Mouse (Mus musculus) megakaryocyte-erythroid progenitor cell, adult 5-6 weeks (primary cell): ENCODE results near the gene Aifm2. TPM values are rescaled to one million over a fixed set of nuclear protein-coding genes. Genes with fewer than 3 reads are reported as not detected.

Experiments
- ATAC-seq: replicated peaks from 2 replicates; pipeline ENCODE4 v1.8.0; 2016; ENCODE audit warnings: mild to moderate bottlenecking, inconsistent platforms; ENCODE audit not compliant: severe bottlenecking, poor library complexity, low FRiP score, low TSS enrichment
- total RNA-seq, 2 experiments: library from RNA; stranded (forward) in 1 of 2; stranded (reverse) in 1 of 2; fragments of 200-1000, 215-1000 nt in 1 of 2; fragments of >200 nt in 1 of 2; fragmentation: Nextera tagmentation in 1 of 2; gene quantifications; 2 replicates each; pipeline ENCODE4 v1.2.3; 2014 to 2017

Aifm2 gene
- total RNA-seq, 2 experiments from 2014 or later = 2.4 to 6.8 TPM

DNA sequence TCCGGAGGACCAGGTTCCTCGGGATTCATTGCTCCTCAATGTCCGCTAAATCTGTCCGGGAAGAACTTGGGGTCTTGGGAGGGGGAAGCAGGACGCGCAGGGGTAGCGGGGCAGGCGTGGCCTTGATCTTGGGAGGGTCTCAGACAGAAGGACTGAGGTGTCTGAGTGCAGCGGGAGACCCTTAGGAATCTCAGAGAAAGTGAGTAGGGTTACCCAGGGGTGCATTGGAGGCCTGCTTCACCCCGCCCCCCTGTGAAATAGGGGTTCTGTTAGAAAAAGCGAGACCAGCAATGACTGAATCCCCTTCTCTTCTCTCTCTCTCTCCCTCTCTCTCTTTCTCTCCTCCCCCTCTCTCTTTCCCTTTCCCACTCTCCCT, 387 bp downstream of the Aifm2 start:
- ATAC-seq = peak; percentile 23; the same call in 1 of the 2 replicates

DNA sequence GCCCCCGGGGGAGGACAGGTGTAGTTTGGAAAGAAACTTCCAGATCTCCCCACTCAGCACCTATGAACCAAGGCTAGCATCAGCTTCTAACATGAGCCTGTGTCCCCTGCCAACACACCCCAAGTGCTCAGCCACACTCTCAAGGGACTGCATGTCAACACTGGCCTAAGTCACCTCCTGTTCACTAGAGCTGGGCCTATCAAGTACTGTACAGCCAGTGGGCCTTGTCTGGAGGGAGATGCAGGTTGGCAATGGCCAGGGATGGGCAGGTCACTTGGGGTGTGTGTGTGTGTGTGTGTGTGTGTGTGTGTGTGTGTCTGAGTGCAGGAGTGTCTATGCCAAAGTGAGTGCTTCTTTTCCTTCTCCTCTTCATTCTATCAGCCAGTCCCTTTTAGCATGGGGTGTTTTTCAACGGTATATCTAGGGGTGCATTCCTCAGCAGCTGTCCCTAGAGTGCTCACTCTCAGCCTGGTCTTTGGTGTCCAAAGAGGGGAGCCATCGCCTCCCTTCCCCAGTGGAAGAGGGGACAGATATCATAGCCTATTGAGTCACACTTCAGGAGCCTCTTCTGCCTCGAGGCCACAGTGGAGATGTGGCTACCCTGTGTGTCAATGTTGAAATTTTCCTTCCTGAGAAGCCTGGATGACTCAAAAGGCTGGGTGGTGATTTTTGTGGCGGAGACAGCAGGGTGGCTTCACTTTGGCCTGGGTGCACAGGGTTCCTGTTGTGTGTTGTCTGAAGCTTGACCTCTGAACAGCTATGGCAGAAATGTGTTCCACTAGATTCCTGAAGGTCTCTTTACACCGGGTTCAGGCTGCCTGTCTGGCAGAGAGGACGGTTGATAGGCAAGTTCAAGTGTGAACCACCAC, 1.2 kb downstream of the Aifm2 start:
- ATAC-seq = no peak

DNA sequence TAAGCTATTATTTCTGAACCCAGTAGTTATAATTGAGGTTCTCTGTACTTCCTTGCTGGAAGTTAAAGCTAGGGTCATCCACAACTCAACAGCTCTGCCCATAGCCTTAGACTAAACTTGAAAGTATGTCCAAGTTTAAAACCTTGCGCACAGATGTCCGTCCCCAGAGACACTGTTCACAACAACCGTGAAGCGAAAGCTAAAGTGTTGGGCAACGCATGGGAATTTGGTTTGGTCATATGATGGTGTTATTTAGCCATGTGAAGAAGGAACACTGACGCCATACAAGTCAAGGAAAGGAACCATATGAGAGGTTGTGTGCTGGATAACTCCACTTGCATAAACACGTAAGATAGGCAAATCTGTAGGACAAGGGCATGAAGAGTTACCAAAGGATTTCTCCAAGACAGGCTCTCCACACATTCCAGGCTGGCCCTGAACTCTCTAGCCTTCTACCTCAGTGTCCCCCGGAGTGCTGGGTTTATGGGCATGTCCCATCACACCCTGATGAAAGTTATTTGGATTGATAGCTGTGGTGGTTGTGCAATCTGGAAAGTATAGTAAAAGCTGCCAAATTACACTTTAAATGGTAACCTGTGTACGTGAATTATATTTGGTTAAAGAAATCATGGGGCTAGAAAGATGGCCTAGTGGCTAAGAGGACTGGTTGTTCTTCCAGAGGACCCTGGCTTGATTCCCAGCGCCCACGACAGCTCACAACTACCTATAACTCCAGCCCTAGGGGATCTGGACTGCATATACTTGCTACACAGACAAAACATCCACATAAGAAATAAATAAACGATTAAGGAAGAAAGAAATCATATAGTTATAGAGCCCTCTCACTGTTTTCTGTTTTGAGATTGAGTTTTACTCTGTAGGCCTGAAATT, 2.6 kb downstream of the Aifm2 start:
- ATAC-seq = no peak

DNA sequence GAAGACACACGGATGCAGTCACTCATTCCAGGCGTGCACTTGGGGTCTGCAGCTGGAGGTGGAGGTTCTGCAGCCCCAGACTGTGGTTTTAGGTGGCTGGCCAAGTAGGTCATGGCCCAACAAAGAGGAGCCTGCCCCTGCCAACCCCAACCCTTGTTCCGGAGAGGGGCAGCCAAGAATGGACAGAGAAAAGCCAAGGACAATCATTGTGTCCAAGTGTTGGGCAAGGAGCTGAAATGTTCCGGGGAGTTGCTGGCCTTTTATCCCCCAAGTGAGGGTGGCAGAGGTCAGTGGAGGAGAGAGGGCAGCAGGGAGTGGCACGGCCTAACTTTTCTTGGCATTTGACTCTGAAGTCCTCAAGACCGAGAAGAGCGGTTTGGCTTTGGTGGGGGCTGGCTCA, 5.3 kb downstream of the Aifm2 start:
- no peak for ATAC-seq

DNA sequence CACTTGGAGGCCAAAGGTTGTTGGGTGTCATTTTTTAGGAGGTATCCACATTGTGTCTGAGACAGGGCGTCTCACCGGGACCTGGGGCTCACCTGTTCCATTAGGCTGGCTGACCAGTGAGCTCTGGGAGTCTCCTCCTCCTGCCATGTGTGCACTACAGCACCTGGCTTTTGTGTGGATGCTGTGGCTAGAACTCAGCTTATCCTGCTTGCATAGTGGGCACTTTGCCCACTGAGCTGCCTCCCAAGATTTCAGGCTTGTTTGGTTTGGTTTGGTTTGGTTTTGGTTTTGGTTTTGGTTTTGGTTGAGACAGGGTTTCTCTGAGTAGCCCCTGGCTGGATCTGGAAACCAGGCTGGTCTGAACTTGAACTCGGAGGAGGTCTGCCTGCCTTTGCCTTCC, 7.2 kb downstream of the Aifm2 start:
- ATAC-seq = no peak

DNA sequence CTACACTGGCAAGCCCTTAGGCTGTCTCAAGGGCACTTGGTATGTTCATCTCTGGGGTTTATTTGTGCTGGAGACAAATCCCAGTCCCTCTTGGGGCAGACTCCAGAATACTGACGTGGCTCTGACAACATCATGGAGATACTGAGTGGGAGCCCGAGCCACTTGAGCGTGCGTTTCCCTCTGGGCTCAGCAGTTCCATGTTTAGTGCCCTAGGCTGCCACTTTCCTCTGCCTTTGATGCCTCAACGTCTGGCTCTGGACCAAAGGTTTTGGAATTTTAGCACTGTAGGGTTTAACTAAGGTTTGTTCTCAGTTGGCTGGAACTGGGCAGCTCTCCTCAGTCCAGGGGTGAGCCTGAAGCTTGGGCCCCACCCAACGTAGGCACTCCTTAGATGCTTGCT, 8.2 kb downstream of the Aifm2 start:
- ATAC-seq = no peak

DNA sequence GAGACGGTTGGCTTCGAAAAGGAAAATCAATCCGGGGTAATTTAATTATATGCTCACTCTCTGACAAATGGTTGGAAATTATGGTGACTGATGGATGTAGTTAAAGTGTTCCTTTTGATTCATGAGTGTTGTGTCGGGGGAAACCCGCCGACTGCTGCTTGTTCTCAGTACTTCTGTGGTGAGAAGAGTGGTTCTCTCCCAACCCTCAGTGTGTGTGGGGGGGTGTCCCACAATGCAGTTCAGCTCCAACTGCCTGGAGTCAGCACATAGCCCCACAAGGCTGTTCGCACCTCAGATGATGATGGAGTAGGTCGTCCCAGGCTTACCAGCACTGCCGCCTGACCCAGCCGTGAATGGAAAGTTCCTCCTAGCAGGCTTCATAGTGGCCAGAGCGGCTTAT, 14.1 kb downstream of the Aifm2 start:
- no peak for ATAC-seq

DNA sequence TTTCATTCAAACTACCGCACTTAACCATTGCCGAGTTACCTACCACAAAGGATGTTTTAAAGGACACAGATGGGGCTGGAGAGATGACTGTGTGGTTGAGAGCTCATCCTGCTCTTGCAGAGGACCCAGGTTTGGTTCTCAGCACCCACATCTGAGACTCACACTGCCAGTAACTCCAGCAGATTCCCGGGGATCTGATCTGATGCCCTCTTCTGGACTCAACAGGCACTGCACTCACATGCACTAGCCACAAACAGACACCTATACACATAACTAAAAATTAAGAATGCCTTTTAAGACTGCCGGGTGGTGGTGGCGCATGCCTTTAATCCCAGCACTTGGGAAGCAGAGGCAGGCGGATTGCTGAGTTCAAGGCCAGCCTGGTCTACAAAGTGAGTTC, 15.1 kb downstream of the Aifm2 start:
- no peak for ATAC-seq

DNA sequence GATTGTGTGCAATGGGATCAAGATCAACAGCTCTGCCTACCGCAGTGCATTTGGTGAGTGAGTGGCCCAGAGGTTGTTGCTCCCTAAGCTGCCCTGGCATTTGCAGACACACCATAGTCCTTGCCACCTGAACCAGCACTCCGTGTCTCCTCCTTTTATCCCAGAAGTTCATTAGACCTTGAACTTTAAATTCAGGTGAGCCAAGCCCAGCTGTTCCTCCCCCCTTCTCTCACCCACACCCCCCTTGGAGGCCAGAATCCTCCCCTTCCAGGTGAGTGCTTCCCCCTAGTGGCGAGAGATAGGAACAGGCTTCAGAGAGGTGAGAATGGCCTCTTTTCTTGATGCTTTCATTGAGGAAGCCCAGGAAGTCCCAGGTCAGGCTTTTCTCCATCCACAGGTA, 19.3 kb downstream of the Aifm2 start:
- peak; percentile 68 for ATAC-seq

DNA sequence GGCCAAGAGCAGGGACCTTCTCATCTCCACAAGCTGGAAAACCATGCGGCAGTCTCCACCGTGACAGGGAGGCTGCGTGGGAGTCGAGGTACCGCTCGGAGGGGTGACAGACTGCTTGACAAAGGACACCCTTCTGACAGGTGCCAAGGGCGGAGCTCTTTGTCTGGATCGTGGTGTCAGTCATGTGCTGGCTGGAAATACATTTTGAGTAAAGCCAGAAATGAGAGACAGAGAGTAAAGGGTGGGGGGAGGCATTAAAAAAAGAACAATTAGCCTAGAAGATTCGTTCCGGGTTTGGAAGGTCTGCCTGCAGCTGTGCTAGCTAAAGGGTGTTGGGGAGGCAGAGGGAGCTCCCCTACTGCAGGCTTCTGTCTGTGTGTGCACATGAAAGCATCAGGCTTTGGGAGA, 21.6 kb downstream of the Aifm2 start:
- no peak for ATAC-seq

DNA sequence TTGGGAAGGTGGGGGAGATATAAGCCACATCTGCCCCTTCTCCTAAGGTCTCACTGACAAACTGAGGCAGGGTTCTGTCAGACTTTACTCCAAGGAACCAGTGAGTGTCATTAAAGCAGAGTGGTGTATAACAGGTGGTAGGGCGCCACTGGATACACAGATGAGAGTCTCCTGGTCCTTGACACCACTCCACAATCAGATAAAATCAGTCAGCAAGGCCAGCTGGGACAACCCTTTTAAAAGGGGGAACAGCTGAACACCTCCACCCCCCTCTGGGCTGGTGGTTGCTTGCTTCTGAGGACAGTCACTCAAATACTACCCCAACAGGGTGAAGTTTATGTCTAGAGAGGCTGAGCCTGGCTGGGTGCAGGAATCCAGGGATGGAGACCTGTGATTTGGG, 22.5 kb downstream of the Aifm2 start:
- no peak for ATAC-seq

DNA sequence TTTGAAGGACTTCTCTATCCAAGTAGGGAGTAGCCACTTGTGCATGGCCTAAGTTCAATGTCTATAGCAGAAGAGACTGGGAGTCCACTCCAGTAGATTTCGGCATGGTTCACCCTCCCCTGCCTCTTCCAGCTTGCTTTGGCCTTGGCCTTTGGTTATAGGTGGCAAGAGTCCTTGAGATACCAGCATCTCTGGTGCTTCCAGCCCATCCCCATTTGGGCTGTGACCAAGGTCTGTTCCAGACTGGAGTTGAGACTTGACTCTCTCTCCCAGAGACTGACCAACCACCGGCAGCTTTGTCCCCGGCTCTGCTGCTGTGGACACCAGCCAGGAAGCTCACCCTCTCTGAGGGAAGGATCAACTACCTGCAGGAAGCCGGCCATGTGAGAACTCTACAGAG, 23.1 kb downstream of the Aifm2 start:
- no peak for ATAC-seq

DNA sequence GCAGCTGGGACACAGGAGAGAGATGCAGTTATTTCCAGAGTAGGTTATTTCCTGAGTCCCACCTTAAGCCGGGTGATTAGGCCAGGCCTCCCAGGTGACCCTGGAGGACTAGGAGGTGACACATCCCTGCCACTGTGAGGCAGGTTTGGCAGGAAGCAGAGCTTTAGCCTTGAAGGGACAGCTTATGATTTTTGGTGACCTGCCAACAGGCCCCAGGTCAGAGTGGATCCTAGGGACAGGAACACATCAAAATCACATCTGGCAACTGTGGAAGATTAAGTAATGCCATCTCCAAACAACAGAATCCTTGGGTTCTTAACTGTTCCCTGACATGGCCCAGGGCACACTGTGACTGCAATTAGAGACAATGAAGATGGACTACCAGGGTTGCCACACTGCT, 26.2 kb downstream of the Aifm2 start:
- no peak for ATAC-seq

DNA sequence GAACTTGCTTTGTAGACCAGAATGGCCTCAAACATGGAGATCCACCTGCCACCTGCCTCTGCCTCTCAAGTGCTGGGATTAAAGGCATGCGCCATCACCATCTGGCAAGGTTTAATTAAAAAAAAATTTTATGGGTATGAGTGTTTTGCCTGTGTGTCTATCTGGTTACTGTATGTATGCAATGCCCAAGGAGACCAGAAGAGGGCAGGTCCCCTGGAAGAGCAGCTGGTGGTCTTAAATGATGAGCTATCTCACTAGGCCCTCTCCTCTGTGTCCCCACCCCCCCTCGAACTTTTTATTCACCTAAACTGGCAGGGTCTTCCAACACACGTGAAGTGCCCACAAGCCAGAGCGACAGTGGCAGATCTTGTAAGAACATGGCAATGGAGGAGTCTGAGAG, 26.8 kb downstream of the Aifm2 start:
- ATAC-seq = no peak

DNA sequence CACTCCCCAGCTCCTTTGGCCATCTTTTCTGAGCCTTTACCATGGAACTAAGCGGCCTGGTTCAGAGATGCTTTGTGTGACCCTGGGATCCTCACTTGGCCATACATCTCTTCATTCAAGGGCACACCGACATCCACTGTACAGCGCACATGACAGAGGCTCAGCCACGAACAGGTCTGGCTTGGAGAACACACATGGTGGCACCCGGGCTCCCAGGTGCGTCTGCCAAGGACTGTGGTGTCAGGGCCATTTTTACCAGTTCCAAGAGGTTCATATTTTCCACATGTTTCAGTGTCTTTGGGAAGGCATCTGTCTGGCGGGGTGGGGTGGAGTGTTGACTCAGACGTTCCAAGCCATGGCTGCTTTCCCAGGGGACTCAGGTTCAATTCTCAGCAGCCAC, 27.3 kb downstream of the Aifm2 start:
- ATAC-seq = no peak

DNA sequence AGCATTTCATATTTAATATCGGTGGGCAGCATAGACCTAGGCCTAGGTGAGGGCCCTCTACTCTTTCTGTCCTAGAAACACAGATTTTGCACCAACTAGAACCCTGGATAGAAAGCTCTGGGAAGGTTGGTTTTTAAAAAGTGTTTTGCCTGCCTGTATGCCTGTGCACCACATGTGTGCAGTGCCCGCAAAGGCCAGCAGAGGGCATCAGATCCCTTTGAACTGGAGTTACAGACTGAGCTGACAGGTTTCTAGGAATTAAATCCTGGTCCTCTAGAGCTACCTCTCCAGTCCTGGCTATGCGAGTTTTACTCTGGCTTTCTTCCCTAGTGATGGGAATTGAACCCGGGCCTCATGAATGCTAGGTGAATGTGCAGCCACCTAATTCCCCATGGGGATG, 30.1 kb downstream of the Aifm2 start:
- no peak for ATAC-seq

DNA sequence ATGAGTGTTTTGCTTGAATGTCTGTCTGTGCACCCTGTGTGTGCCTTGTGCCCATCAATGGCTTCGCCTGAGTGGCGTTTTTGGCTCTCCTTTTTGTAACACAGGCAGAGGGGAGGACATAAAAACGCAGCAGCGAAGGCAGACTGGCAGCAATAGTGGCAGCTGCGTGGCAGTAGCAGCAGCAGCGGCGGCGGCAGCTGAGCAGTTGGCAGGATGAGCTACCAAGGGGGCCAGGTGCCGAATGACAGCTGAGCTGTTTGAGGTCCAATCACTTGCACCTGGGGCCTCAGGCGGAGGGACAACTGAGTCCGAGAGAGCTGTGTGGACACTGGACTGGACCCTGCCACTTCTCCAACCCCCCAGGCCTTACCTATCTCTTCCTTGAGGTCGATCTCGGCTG, 32.2 kb downstream of the Aifm2 start:
- ATAC-seq = no peak

DNA sequence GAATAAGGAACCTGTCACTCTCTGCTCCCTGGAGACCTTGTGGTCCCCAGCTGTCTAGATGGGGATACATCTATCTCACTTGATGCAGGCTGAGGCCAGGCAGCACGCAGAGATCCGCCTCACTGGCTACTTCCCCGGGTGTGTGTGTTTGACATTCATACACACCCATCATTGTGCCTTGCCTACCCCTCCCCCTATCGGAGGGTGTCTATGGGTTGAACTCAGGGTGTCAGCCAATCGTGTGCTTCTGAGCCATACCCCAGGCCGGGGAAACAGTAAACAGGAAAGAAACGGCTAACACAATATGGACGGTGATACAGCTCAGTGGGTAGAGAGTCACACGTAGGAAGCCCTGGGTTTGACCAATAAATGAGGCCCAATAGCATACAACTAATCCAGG, 35.0 kb downstream of the Aifm2 start:
- ATAC-seq = no peak

DNA sequence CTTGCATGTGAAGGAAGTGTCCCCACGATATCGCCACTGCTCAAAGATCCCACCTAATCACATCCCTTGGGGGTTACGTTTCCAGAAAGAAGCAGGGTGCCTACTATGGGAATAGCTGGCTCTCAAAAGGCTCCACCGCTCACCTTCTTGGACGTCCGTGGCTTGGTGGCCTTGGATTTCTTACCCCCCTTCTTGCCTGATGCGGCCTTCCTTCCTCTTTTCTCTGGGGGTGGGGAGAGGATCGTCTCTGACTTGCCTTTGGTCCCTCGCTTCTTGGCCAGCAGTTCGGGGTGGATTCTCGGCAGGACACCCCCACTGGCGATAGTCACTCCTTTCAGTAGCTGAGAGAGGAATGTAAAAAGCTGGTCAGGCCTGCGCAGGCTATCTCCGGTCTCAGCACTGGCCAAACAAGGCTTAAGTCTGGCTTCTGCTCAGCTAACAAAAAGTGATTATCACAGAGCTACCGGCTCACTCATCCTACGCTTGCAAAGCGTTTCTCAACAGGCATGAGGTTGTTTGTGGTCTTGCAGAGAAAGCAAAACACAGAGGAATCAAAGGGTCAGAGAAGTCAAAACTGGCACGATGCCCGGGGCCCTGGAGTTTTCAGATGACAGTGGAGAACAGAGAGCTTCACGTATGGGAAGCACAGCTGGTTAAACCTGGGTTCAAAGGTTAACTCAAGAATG, 36.6 kb downstream of the Aifm2 start:
- ATAC-seq = no peak

DNA sequence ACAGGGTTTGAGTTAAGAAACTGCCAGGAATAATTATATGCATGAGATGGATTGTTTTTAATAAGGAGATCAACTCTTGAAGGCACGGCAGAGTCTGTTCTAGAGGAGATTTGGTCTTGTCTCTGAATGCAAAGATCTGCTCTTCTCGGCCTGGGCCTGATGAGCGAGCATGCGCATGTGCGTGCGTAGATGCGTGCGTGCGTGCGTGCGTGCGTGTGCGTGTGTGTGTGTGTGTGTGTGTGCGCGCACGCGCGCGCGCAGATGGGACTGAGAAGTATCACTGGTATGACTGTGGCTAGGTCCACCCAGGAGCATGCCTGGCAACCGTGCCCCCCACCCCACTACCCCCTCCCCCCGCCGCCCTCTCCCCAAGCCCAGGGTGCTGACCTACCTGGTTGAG, 38.0 kb downstream of the Aifm2 start:
- no peak for ATAC-seq
